Mouse (Mus musculus): ENCODE data around the gene Csf3.

GRCm38 (mm10) chr11:98735111-98735510 lies 34.0 kb downstream of the Csf3 start:
- no peak for TF ChIP-seq POLR2A (IDR thresholded peaks at IDR 0.05; ENCODE audit: low read depth, low read length)
- TF ChIP-seq CTCF (conservative IDR thresholded peaks at IDR 0.05 in 1 of 2, IDR thresholded peaks at IDR 0.05 in 1 of 2; ENCODE audit: low read depth in 2 of 2, low read length in 2 of 2): no peak
- no peak for TF ChIP-seq EP300 (IDR thresholded peaks at IDR 0.05; ENCODE audit: low read length)
- no peak for TF ChIP-seq ELF1 (IDR thresholded peaks at IDR 0.05; ENCODE audit: low read depth, low read length)
- no peak for TF ChIP-seq USF2 (conservative IDR thresholded peaks at IDR 0.05; ENCODE audit: low read depth, low read length)
- TF ChIP-seq CHD2 (IDR thresholded peaks at IDR 0.05; ENCODE audit: low read length): no peak
- no peak for TF ChIP-seq CHD1 (IDR thresholded peaks at IDR 0.05; ENCODE audit: low read depth, low read length)
- TF ChIP-seq MAZ (IDR thresholded peaks at IDR 0.05; ENCODE audit: low read depth, low read length): no peak
- no peak for TF ChIP-seq ETS1 (conservative IDR thresholded peaks at IDR 0.05; ENCODE audit: low read depth, low read length)
- no peak for TF ChIP-seq MAX (IDR thresholded peaks at IDR 0.05; ENCODE audit: low read length)
- no peak for TF ChIP-seq ZNF384 (IDR thresholded peaks at IDR 0.05; ENCODE audit: low read depth, low read length)
- TF ChIP-seq POLR2AphosphoS2 (IDR thresholded peaks at IDR 0.05; ENCODE audit: low read depth, low read length): no peak
- TF ChIP-seq ZC3H11A (IDR thresholded peaks at IDR 0.05; ENCODE audit: low read depth, low read length): no peak
- no peak for TF ChIP-seq HCFC1 (IDR thresholded peaks at IDR 0.05; ENCODE audit: low read depth, low read length)
